Mouse (Mus musculus) cerebellum, postnatal 36 days (tissue): ENCODE data around the gene Prdx6.

Experiments used
- DNase-seq, 2 experiments: peaks; one replicate each; pipeline ENCODE4 v3.0.0; 2021 to 2022; ENCODE audit warnings: mixed read lengths in 2 of 2

Gene Prdx6

DNA sequence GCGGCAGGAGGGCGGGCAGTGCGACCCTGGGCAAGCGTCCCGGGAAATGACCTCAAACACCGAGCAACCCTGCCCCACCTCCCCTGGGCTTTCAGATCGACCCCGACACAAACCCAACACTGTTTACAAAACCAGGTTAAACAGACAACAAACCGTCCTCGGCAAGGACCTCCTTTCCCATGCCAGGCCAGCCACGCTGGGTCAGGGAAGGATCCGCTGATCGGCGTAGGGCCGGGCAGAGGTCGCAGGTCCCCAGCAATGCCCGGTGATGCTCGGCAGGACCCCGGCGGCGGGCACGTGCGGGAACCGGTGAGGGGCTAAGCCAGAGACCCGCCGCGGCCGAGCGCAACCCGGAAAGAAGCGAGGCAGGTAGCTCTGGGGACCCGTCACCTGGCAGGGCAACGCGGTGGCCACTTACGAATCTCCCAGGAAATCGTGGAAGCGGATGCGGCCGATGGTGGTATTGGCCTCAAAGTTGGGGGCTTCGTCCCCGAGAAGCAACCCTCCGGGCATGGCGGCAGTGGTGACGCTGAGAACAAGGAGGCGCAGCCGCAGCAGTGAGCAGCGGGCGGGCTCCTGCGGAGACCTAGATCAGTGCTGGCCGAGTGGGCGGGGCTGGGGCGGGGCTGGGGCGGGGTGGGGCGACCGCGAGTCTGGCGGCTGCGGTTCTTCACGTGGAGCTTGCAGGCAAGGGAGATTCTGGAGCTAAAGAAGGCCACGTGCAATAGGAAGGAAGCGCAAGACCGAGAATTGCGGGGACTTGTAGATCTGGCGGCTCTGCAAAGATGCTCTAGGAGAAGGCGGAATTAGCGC lies at the start of gene Prdx6:
TSS of gene Prdx6 (minus strand) at position 616 of the 813 bp plus-strand sequence.
- peak; percentile 75 to 80 for DNase-seq

DNA sequence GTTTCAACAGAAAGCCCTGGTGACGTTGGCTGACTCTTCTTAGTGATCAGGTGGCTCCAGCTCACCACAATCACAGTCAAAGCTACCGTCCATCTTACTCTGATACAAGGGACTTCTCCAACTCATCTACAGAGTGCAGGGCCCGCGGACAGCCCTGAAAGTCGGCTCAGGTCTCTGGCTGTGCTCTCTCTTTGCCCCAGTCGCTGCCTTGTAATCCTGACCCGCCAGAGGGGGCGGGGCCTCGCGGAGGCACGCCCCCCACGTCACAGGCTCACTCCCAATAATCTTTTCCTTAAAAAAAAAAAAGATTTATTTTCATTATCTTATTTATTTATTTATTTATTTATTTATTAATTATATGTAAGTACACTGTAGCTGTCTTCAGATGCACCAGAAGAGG lies 37.2 kb upstream of the Prdx6 start:
- DNase-seq, result no peak

DNA sequence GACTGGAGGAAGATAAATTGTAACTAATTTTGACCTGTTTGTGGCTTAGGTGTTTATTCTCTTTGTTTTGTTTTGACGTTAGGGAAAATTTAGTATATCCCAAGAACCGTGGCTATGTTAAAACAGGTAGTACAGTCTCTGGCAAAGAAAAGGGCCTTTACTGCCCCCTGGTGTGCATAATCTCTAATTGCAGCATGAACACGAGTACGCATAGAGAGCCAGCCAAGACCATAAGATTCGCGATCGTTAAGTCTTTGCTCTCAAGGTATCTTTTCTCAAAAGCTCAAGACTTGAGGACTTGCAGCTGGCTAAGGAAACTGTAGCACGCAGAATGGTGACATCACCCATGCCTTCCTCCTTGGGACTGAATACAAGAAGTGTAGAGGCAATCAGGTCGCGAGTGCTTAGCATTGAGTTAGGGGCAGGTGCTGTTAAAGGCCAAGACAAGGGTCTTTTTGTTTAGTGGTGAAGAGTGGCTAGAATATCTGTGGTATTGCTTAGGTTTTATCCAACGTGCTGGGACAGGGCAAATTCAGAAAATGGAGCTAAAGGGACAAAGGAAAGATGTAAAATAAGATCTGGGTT lies 35.8 kb upstream of the Prdx6 start:
- DNase-seq, result peak; percentile 49 to 73

DNA sequence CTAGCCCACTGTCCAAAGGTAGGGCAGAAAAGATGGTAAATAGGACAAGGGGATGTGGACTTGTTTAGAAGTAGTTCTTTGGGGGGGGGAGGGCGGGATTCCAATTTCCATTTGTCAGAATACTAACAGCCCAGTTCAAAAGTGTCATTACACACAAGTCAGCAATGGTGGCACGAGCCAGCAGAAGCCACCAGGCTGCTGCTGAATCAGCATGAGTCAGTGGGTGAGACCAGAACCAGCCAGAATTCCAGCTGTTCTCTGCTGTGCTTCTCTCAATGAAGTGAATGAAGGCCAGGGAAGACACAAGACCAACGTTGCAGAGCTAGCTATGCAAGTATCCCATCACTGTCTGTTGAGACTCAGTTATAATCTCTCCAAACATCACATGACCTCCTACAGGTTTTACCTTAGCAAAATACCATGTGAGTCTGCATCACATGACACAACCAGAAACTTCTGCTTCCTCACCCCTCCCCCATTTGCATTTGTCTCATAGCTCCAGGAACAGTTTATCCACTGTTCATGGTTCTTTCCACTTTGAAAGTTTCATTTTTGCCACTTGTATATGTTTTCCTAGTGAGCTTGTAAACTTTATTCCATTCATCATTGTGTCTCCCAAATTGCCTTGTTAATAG lies 30.2 kb upstream of the Prdx6 start:
- no peak for DNase-seq

DNA sequence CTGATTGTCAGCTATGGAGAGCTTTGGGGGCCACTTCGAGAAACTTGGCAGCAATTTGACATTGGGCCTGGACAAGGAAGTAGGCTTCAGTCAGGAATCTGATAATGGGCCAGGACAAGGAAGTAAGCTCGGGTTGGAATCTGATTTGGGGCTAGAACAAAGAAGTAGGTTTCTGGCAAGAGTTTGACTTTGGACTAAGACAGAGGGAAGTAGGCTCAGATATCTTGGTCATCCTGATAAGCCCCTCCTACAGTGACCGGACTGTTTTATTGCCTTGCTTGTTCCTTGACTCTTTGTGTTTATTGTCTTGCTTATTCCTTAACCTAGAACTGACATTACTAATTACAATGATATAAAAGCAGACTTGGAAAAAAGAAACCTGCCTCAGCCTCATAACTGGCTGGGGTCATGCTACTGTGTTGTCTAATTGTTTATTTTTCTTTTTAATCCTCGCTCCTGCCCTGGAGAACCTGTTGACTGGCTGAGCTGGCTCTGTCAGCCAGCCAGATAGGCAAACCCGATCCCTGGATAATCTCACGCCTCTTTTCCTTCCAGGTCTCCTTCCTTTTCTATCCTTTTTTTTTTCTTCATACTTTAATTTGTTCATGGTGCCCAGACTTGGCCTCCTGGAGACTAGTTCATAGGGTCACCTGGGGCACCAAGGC lies 28.4 kb upstream of the Prdx6 start:
- DNase-seq, result no peak

DNA sequence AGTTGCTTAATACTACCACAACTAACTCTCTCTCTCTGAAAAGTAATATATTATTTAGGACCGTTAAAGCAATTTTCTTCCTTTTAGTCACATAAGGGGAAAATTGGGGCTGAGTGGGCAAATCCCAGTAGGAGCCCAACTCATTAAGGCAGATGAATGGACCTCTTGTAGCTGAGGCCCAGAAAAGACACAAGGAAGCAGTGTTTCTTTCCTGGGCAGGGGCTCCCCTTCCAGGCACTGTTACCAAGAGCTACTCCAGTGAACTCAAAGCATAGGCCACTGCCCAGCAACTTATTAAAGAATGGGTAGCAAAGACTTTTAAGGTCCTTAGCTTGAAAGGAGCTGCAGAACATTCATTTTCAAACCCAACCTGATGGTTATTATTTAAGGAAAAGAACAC lies 22.5 kb upstream of the Prdx6 start:
- no peak for DNase-seq

DNA sequence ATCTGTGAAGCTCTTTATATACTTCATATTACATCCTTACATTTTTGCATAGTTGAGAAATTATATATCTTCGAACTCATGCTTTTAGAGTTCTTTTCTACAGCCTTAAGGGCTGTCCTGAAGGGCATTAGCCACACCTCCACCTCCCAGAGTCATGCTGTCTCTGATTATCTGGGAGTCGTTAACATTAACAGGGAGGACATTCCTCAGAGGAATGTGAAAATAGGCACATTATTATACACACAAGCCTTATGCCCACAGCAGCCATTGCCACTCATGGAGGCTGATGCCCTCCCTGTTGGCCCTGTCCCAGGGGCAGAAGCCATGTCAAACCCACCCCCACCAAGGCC lies 20.4 kb upstream of the Prdx6 start:
- DNase-seq, result no peak

DNA sequence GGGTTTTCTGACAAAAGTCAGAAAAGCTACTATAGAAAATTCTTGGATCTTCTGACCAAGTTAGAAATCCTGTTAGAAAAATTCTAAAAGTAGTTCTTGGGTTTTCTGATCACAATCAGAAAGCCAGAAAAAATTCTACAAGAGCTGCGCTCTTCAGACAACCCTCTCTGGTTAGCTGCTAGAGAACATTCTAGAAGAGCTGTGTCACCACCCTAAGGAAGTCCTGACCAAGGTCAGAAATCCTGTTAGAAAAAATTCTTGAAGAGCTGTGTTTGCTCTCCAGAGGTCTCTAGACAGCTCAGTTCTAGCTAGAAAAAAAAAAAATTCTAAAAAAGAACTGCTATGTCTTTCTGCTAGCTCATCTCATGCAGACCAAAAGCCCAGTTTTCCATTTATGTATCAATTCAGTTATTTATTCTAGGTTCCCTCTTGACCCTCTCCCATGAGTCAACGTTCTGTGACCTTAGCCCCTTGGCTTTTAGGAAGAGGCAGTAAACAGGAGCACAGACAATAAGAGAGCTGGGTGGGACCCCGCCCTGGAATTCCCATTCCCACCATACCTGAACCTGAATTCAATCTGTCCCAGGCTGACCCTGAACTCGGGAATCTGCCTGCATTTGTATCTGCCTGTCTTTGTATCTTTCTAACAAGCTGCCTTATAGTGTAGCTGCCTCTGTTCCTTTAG lies 19.9 kb upstream of the Prdx6 start:
- DNase-seq, result no peak

DNA sequence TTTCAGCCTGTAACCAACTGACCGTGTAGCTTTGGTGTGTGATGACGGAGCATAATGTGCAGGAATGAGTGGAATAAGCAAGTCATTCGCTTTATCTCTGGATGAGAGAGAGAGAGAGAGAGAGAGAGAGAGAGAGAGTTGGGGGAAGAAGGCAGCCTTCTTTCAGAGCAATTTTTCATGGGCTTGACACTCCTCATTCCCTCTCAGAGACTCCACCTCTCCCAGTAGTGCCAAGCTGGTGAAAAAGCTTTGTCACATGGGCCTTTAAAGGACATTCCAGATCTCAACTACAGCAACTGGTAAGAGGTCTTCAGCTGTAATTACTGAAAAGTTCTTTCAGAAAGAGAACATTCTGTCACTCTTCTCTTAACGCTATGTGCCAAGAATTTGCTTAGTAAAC lies 18.3 kb upstream of the Prdx6 start:
- no peak for DNase-seq

DNA sequence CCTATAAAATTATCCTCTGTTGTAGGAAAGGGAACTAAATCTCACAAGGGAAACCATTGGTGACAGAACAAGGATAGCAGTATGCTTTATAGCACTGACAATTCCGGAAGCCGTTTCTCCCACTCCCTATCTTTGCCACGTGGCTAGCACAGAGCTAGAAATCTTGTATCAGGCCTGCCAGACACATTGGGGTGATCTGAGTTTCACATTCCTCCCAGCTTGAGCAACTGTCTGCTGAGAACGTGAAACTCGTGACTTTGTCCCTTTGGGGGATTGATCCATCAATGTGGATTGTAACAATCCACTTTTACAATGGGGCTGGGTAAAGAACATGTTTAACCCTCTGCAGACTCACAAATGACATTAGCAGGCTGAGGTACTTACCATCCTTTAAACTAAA lies 17.9 kb upstream of the Prdx6 start:
- DNase-seq, result no peak

DNA sequence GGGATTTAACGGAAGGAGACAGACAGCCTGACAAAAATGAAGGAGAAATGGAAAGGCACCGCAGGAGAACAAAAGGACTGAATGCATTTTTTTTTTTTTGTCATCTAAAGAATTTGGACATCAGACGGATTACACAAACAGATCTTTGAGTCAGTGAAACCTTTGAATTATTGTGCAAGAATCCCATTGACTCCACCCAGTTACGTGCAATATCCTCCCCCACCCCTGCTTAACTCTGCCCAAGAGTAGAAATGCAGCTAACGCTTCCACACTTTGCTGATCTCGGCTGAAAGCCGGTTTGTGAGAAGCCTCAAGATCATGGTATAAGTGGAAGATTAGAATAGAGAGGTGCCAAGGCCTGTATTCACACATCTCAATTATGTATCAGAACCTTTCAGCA lies 17.1 kb upstream of the Prdx6 start:
- DNase-seq, result no peak

DNA sequence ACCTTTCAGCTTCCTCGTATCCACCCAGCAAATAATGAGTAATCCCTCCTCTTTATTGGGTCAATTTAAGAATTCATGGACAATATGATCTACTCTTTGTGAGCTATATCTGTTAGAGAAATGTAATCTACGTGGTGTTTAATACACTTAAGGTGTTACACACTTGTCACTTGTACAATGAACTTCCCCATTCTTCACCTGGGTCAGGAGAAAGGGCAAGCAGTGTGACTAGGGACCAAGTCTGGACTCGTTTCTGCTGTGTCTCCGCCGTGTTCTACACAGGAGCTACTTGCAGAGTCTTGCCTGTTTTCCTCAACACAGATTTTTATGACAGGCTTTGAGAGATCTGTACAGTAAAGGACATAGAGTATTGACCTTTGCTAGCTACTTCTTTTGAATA lies 13.9 kb upstream of the Prdx6 start:
- DNase-seq, result no peak

DNA sequence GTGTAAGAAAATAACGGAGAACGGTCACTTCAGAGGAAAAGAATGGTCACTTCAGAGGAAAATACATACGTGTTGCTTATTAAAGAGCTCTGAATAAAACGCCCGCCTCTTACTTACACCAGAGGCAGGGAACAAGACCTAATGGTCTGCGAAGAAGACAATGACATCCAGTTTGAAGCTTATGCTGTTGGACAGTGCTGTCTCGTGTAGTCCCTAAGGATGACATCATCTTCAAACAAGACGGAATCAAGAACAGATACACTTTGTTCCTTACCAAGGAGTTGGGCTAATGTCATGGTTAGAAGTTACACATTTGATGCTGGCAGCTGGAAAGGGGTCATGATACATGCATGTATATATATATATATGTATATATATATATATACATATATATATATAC lies 12.6 kb upstream of the Prdx6 start:
- DNase-seq, result no peak

DNA sequence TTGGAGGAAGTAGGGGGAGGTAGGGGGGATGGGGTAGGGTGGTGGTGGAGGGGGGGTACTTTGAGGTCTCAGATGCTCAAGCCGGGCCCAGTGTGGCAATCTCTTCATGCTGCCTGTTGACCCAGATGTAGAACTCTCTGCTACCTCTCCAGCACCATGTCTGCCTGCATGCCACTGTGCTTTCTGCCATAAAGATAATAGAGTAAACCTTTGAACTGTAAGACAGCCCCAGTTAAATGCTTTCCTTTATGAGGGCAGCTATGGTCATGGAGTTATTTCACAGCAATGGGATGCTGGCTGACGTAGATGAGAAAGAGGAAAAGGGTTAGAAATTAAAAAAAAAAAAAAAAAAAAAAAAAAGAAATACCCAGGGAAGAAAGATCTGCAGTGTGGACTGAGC lies 11.5 kb upstream of the Prdx6 start:
- no peak for DNase-seq

DNA sequence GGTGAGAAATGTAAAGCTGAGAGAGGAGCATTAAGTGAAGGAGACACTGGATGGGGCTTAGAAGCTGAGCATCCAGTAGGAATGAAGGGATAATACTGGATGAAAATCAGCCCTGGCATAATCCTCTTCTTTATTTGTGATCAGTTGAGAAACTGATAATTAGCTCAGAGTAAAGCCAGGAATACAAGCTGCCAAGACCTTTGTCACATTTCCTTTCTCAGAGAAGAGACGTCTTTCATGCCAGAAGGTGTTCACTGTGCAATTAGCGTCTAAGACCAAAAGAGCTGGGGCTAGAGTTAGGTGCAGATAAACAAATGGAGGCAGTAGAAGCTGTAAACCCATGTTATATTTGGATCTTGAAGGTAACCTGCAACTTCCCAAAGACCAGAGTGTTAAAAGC lies 9.7 kb upstream of the Prdx6 start:
- DNase-seq, result no peak

DNA sequence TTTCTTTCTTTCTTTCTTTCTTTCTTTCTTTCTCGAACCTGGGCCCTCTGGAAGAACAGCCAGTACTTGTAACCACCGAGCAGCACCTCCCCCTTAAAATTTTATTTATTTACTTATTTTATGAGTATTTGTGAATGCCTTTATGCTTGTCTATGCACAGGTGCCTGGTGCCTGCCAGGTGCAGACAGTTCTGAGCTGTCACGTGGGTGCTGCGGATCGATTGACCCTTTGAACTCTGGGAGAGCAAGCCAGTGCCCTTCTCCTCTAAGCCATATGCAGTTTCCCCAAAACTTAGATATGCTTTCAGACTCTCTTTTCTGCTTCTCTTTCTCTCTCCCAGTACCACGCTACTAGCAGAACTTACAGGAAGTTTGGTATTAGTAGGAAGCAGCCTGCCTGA lies 8.1 kb upstream of the Prdx6 start:
- DNase-seq, result no peak

DNA sequence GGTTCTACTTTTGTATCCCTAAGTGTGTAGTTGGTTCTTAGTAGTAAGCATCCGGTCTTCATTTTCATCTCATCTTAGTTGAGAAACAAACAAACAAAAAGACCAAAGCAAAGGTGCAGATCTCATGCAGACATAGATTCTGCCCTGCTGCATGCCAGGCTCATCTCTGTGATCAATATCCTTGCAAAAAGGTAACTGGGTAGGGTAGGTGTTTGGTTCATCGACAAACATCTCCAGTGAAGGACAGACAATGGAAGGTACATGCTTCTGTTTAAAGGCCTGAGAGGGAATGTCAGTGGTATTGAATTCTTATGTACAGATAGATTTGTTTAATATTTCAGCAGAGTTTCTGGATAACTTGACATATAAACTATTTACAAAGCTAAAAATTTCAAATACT lies 7.3 kb upstream of the Prdx6 start:
- DNase-seq, result no peak

DNA sequence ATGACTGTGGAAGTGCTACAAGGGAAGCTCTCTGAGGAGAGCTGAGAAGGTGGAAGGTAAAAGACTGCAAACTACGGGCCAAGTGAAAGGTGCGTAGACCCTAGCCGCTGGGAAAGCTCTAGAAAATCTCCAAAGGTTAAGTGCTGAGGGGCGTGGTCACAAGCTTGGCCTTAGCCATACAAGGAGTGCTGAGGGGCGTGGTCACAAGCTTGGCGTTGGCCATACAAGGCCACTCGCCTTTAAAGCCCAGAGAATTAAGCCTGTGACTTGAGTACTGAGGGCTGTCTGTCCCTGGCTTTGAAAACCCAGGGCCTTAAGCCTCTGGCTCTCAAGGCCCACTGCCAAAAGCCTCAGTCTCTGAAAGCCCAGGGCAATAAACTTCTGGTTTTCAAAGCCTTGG lies 5.9 kb upstream of the Prdx6 start:
- no peak for DNase-seq

DNA sequence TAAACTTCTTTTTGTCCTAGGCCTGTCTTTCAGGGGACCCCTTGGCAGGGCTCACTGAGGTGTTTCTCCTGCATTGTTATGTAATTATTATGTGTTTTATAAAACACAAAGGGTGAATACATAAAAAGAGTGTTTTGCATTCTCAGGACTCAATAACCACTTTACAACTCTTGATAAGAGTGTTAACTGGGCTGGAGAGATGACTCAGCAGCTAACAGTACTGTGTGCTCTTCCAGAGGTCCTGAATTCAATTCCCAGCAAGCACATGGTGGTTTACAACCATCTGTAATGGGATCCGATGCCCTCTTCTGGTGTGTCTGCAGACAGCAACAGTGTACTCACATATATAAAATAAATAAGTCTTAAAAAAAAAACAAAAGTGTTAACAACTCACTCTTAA lies 3.3 kb upstream of the Prdx6 start:
- DNase-seq, result no peak

DNA sequence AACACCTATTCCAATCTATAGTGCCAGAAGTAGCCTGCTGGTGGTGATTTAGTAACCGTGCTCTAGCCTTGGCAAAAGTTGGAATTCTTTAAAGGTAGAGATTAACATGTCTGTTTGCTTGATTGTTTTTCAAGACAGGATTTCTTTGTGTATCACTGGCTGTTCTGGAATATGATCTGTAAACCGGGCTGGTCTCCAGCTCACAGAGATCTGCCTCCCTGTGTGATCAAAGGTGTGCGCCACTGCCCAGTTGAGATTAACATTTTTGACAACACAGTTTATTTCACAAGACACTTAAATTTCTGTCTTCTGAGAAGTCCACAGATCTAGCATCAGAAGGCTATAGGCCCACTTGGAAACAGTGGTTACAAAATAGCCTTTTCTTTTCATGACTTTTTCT lies 1.9 kb upstream of the Prdx6 start:
- no peak for DNase-seq

DNA sequence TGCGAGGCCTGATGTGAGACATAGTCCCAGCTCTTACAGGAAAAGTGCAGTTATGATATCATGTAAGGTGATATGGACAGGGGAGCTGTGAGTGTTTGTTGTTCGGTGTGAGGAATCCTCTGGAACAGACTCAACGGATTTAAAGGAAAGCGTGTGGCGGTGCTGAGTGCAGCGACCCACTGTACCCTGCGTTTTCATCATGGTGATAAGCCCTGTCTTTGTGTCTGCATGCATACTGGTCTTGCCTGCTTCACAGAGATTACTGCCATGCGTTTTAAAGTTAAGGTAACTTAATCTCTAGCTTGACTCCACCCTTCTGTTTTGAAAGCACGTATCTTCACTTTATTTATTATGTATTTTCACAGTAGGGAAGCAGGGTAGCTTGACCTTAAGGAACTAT lies 1.3 kb upstream of the Prdx6 start:
- no peak for DNase-seq

DNA sequence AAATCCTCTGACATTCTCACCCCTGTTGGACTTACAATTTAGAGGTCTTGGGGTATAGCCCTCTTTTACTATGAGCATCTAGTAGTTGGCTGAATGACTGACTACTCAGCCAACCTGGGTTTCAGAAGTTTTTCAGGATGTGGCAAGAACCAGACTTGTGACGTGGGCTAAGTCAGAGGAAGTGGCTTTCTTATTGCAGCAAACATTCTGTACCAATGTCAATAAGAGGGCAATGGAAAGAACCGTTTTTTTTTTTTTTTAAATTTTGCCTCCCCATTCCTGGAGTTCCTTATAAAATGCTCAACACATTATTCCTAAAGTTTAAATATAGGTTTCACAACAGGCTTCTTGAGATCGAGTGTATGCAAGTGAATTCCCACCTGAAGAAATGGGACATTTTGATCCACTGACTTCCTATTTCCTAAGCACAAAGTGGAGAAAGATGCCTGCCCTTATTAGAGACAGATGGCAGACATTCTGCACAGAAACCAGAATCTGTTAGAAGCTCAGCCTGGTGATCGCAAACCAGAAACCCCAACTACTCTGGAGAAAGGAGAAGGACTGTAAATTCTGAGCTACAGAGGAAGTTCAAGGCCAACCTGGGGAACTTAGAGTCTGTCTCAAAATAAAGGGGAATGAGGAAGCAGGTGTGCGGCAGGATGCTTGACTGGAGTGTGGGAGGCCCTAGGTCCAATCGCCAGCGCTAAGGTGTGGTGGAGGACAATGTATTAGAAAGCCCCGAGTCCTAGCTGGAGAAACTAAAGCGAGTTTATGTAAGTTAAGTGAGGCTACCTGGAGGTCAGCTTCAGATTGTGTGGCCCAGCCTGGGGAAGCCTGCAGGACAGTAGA lies 622 bp upstream of the Prdx6 start:
- DNase-seq, result no peak
